Mouse (Mus musculus) neutrophil, adult 5-6 weeks (primary cell): ENCODE results near the gene Serpinh1. TPM values are rescaled to one million over a fixed set of nuclear protein-coding genes. Genes with fewer than 3 reads are reported as not detected.

Experiments used
- ATAC-seq: fragments of 151-379, 151-347 bp; 2 replicates; pipeline ENCODE4 v1.8.0; 2017; ENCODE audit warnings: mild to moderate bottlenecking, moderate TSS enrichment; ENCODE audit not compliant: insufficient number of reproducible peaks, poor library complexity, low FRiP score, severe bottlenecking; ENCODE audit errors: extremely low read depth
- total RNA-seq: library from RNA; stranded (forward); fragments of 200-1000 nt; gene quantifications from 2 replicates; pipeline ENCODE4 v1.2.3, GENCODE M21; 2017

Serpinh1 gene
- 0.58 TPM in 1 of 2 replicates, not detected in the other for total RNA-seq

- no peak for ATAC-seq
These were observed at the start of gene Serpinh1 for GRCm38 (mm10) chr7:99352526-99353400. TSS of gene Serpinh1 (minus strand) at chr7:99353239.

GRCm38 (mm10) chr7:99402477-99402876 is 49.4 kb upstream of the Serpinh1 start:
- ATAC-seq, result no peak

- no peak for ATAC-seq
These were observed 48.3 kb upstream of the Serpinh1 start for GRCm38 (mm10) chr7:99401373-99401772.

- no peak for ATAC-seq
These were observed 44.1 kb upstream of the Serpinh1 start for GRCm38 (mm10) chr7:99396994-99397659.

GRCm38 (mm10) chr7:99395908-99396616 is 43.0 kb upstream of the Serpinh1 start:
- no peak for ATAC-seq

- ATAC-seq, result no peak
These were observed 42.3 kb upstream of the Serpinh1 start for GRCm38 (mm10) chr7:99395385-99395784.

- ATAC-seq, result no peak
These were observed 40.8 kb upstream of the Serpinh1 start for GRCm38 (mm10) chr7:99393711-99394325.

GRCm38 (mm10) chr7:99392696-99393095 is 39.7 kb upstream of the Serpinh1 start:
- no peak for ATAC-seq

- ATAC-seq, result no peak
These were observed 37.5 kb upstream of the Serpinh1 start for GRCm38 (mm10) chr7:99390559-99390958.

GRCm38 (mm10) chr7:99387356-99387755 is 34.3 kb upstream of the Serpinh1 start:
- ATAC-seq, result no peak

- ATAC-seq, result no peak
These were observed 33.8 kb upstream of the Serpinh1 start for GRCm38 (mm10) chr7:99386811-99387210.

GRCm38 (mm10) chr7:99386030-99386429 is 33.0 kb upstream of the Serpinh1 start:
- no peak for ATAC-seq

- ATAC-seq, result no peak
These were observed 31.1 kb upstream of the Serpinh1 start for GRCm38 (mm10) chr7:99384101-99384611.

GRCm38 (mm10) chr7:99383246-99383645 is 30.2 kb upstream of the Serpinh1 start:
- no peak for ATAC-seq

- ATAC-seq, result no peak
These were observed 29.3 kb upstream of the Serpinh1 start for GRCm38 (mm10) chr7:99382088-99383000.

GRCm38 (mm10) chr7:99381214-99382087 is 28.4 kb upstream of the Serpinh1 start, which contains the start of gene Gdpd5:
TSS of gene Gdpd5 (plus strand) at chr7:99381414.
- ATAC-seq, result peak; percentile 84
